Mouse (Mus musculus) thymus, adult 2 months (tissue): Measurements from ENCODE around the gene Pinlyp.

Source experiments
- CTCF ChIP-seq: fragments of 200-500 bp; IDR thresholded peaks from 2 replicates; pipeline ENCODE4 v1.5.1; 2012; ENCODE audit warnings: mild to moderate bottlenecking, control low read depth, low read length, moderate library complexity, borderline replicate concordance; ENCODE audit not compliant: control insufficient read depth, poor library complexity, insufficient read depth; ENCODE audit errors: extremely low read depth
- POLR2A ChIP-seq: fragments of 200-500 bp; IDR thresholded peaks from 2 replicates; pipeline ENCODE4 v1.6.1; 2012; ENCODE audit warnings: mild to moderate bottlenecking, low read length, control low read depth, moderate library complexity; ENCODE audit not compliant: control insufficient read depth, poor library complexity, insufficient read depth; ENCODE audit errors: extremely low read depth

- TF ChIP-seq CTCF (no peak), POLR2A (no peak)
Measured at GRCm38 (mm10) chr7:24577811-24578210, 31.9 kb upstream of the Pinlyp start.
